Mouse (Mus musculus) heart, postnatal 0 days (tissue): ENCODE measurements around the gene Ripor2.

Experiments
- CTCF ChIP-seq: IDR thresholded peaks from 2 replicates; pipeline ENCODE4 v1.5.1; 2016; ENCODE audit warnings: antibody characterized with exemption, control low read depth, low read depth
- EP300 ChIP-seq: IDR thresholded peaks from 2 replicates; pipeline ENCODE4 v1.6.1; 2016; ENCODE audit warnings: antibody characterized with exemption, low read depth

DNA sequence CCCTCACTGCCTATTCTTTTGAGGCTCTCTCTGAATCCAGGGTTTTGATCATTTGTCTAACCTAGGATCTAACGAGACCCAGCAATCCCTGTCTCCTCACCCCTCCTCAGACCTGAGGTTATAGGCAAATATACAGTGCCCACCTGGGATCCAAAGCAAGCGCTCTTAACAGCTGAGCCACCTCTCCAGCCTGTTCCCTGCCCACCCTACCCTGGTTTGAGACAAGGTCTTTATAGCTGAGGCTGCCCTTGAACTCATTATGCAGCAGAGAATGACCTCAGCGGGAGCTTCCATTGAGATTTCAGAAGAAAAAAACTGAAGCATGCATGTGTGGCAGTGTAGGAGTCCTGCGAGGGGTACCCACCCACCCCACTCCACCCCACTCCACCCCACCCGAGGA, 152.5 kb downstream of the Ripor2 start:
- TF ChIP-seq CTCF (no peak), EP300 (no peak)
